Mouse (Mus musculus) erythroblast, embryonic 14.5 days (primary cell): ENCODE measurements around the gene Mthfsd.

Experiments used
- GATA1 ChIP-seq: IDR thresholded peaks from 2 replicates; pipeline ENCODE4 v1.6.1; 2012; ENCODE audit warnings: low read length, inconsistent platforms, mixed read lengths
- TAL1 ChIP-seq: IDR thresholded peaks from 3 replicates; pipeline ENCODE4 v1.6.1; 2012; ENCODE audit warnings: low read length, inconsistent platforms, mixed read lengths

GRCm38 (mm10) chr8:121088281-121088680, 19.9 kb downstream of the Mthfsd start:
- TF ChIP-seq TAL1 (no peak), GATA1 (no peak)
